22 mouse cellular contexts compared by ENCODE assay signal in the genomic region with DNA sequence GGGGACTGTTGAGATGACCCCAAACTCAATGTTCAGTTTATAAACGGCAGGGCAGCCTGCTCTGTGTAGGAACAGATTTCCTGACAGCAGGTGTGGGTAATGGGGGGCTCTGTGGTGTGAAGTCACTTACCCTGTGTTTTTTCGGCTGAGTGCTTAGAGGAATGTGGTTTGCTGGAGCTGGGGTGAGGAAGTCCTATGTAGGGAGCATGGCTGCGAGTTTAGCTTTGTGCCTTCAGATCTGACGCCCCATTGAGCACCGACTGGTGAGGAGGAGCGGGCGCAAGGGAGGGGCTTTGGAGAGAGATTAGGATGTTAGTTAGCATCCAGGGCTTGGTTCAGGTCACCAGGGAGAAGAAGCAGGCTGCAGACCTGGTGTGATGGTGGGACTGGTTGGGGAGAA. TPM values are rescaled to one million over a fixed set of nuclear protein-coding genes. Genes with fewer than 3 reads are reported as not detected.
DNase-seq lines count a peak whose midpoint lies in the region; ATAC-seq and TF ChIP-seq lines count a peak whose summit lies in the region.
"Had no signal": no experiment of that assay in that cellular context is flagged by ENCODE, and none has a peak within 500 bp of the region (broad histone marks: within the 10 kb centered on the region; RNA-seq: fewer than 3 reads in every experiment).

No protein-coding gene starts in this region.

- H3K36me3 ChIP-seq in kidney, postnatal 0 days (ENCODE audit: insufficient read depth, low read length): peaks cover 29% of the 10 kb centered on the region; the same call in 1 of the 2 replicates
- peaks cover 23% of the 10 kb centered on the region for H3K36me3 ChIP-seq in intestine, embryonic 15.5 days

- H3K27me3 ChIP-seq in kidney, postnatal 0 days (ENCODE audit: insufficient read depth, low read length): no peaks in the 10 kb centered on the region
- H3K27me3 ChIP-seq in intestine, embryonic 15.5 days (replicated peaks): no peaks in the 10 kb centered on the region
- H3K27me3 ChIP-seq: embryonic facial prominence, embryonic 15.5 days; heart, embryonic 13.5 days; hindbrain, embryonic 12.5 days; Patski had no signal

- 44% methylated on average over 7 of the region's 7 CpGs for WGBS in kidney, postnatal 0 days
- 93% methylated on average over 7 of the region's 7 CpGs for WGBS in intestine, embryonic 15.5 days

- no peak for TF ChIP-seq CTCF in kidney, postnatal 0 days (IDR thresholded peaks at IDR 0.05; ENCODE audit: low read depth)

- no peak overlapping the region for H3K4me2 ChIP-seq in kidney, postnatal 0 days (ENCODE audit: low read length)
- no peak overlapping the region for H3K4me2 ChIP-seq in intestine, embryonic 15.5 days (replicated peaks)
- H3K4me2 ChIP-seq: embryonic facial prominence, embryonic 15.5 days; heart, embryonic 13.5 days; hindbrain, embryonic 12.5 days had no signal

- intact Hi-C loops in heart, postnatal 36 days (cut with DNase I): loop anchor here (10.0 kb wide), 1 partner anchor 61 kb away; no protein-coding TSS in a partner anchor

- H3K9ac ChIP-seq in kidney, postnatal 0 days (ENCODE audit: low read depth, low read length): no peak overlapping the region
- no peak overlapping the region for H3K9ac ChIP-seq in intestine, embryonic 15.5 days
- H3K9ac ChIP-seq: embryonic facial prominence, embryonic 15.5 days; heart, embryonic 13.5 days; hindbrain, embryonic 12.5 days had no signal

- peak; percentile 59 for DNase-seq in heart, adult 11 months
- DNase-seq in heart, postnatal 36 days: no peak
- DNase-seq in kidney, postnatal 0 days (ENCODE audit: low spot score): peak; percentile 60
- no peak for DNase-seq in kidney, adult 11 months
- DNase-seq in thymus, postnatal 10 days (ENCODE audit: low spot score in 2 of 2): peak; percentile 35 to 41
- DNase-seq in ovary, postnatal 14 days (ENCODE audit: low spot score): no peak
- DNase-seq: adrenal gland, postnatal 14 days; cerebellum, adult 11-12 months; cerebellum, adult 9-11 months; cerebellum, postnatal 36 days; gastrocnemius, adult 2 months; gastrocnemius, postnatal 25 days; heart, postnatal 4 days had no signal

- H3K27ac ChIP-seq in kidney, postnatal 0 days: peak overlapping the region; percentile 37; the same call in 1 of the 2 replicates
- no peak overlapping the region for H3K27ac ChIP-seq in intestine, embryonic 15.5 days
- H3K27ac ChIP-seq: embryonic facial prominence, embryonic 15.5 days; forebrain, embryonic 10.5 days; gastrocnemius, adult 2 months; heart, embryonic 13.5 days; hindbrain, embryonic 12.5 days had no signal

- H3K4me1 ChIP-seq in kidney, postnatal 0 days (replicated peaks; ENCODE audit: insufficient read depth, low read length): peaks cover 32% of the 10 kb centered on the region
- H3K4me1 ChIP-seq in intestine, embryonic 15.5 days (replicated peaks): peaks cover 16% of the 10 kb centered on the region

- H3K9me3 ChIP-seq in kidney, postnatal 0 days (replicated peaks; ENCODE audit: low read length): no peaks in the 10 kb centered on the region
- H3K9me3 ChIP-seq in intestine, embryonic 15.5 days: no peaks in the 10 kb centered on the region
- H3K9me3 ChIP-seq: embryonic facial prominence, embryonic 15.5 days; forebrain, embryonic 10.5 days; heart, embryonic 13.5 days; hindbrain, embryonic 12.5 days had no signal

- ATAC-seq in kidney, postnatal 0 days (replicated peaks; ENCODE audit: low FRiP score, low read depth): peak; percentile 12; the same call in 1 of the 2 replicates
- ATAC-seq in intestine, embryonic 15.5 days: no peak
- ATAC-seq: activated CD4-positive, CD25-positive, alpha-beta regulatory T cell, adult 4 months; forebrain, embryonic 14.5 days; Patski had no signal

- no peak overlapping the region for H3K4me3 ChIP-seq in kidney, postnatal 0 days (replicated peaks; ENCODE audit: low read depth, low read length)
- no peak overlapping the region for H3K4me3 ChIP-seq in intestine, embryonic 15.5 days (replicated peaks)
- H3K4me3 ChIP-seq: embryonic facial prominence, embryonic 15.5 days; erythroblast, embryonic 14.5 days; forebrain, embryonic 10.5 days; gastrocnemius, adult 2 months; heart, embryonic 13.5 days; hindbrain, embryonic 12.5 days had no signal

RNA-seq across cellular contexts. Expression of a gene that starts 28.5 kb away (rescaled TPM):
- total RNA-seq in heart, postnatal 36 days (2021): 10 to 100 TPM; 24.4 to 27.7 TPM
- 11.7 and 12.3 TPM in 2 replicates for polyA plus RNA-seq in kidney, postnatal 0 days (2015; fragmentation: Nextera tagmentation; extraction: Ambion mirVana)
- polyA plus RNA-seq in intestine, embryonic 15.5 days (2015; fragmentation: Nextera tagmentation; extraction: Ambion mirVana): 16.0 and 17.0 TPM in 2 replicates

Comparison
In these comparisons a context has a peak if more than half of its experiments do, and no peak if none do; other contexts are left out.
1. DNase-seq: peak in heart, adult 11 months (single experiment), kidney, postnatal 0 days (single experiment) and thymus, postnatal 10 days (2 of 2); none in heart, postnatal 36 days (0 of 2), kidney, adult 11 months (single experiment) and ovary, postnatal 14 days (single experiment).